Mouse (Mus musculus) adrenal gland (tissue): ENCODE results near the gene Mrgprh.

Source experiments
- intact Hi-C: fragments of 180-260 bp; cut with DNase I; formaldehyde crosslinking; loops from one replicate; pipeline ENCODE4 v1.15.1; 2025
- microRNA-seq, 2 experiments: library from miRNA; unstranded; fragments of <30 nt; microRNA quantifications; one replicate each; pipeline ENCODE4; 2019

Gene Mrgprh

DNA sequence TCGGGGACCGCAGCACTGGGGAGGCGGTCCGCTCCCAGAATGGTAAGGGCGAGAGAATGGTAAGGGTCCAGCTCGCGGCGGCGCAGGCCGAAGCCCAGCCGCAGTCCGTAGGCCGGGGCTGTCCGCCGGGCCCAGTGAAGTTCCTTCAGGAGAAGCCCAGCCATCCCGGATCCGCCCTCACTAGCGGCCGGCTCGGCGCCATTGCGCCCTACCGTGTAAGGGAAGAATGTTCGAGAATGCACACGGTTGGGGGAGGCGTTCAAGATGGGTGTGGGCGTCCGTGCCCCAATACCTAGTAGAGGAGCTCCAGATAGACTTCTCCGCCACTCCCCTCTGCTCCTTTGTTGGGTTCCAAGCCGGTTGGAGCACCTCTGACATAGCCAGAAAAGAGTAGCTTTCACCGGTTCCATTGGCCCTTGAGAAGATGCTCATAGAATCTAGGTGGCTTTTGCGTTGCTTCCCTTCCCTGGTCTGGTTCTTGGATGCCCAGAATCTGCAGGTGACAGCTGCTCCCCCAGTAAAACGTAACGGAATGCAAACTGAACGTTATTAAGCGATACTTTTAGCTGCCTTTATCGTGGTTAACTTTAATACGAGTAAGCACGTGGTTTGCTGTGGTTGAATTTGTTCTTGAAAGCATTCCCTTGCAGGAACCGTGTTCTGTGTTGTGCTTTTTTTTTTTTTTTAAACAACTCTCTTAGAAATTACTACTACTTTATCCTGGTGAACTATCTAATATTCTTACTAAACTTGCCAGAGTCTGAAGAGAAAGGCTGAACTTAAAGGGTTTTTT is 41.0 kb downstream of the Mrgprh start:
- intact Hi-C loops: loop anchor here (5.0 kb wide), 1 partner anchor 46 kb away; the partner anchor contains the start of gene Acat2

DNA sequence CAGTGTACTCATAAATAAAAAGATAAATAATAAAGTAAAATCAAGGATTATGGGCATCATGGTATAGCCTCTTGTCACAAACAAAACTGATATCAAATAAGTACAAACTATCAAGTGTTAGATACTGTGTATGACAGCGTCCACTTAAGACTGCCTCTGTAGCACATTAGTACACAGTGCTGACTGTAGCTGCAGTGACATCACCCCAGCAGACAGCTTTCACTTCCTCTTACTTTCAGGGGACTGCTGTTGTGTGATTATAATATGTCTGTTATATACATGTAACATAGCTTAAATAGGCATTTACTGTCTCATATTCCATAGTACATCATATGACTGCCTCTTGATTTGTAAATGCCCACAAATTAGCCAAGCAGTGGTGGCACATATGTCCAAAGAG is 45.2 kb downstream of the Mrgprh start:
- intact Hi-C loops: no loop called here

DNA sequence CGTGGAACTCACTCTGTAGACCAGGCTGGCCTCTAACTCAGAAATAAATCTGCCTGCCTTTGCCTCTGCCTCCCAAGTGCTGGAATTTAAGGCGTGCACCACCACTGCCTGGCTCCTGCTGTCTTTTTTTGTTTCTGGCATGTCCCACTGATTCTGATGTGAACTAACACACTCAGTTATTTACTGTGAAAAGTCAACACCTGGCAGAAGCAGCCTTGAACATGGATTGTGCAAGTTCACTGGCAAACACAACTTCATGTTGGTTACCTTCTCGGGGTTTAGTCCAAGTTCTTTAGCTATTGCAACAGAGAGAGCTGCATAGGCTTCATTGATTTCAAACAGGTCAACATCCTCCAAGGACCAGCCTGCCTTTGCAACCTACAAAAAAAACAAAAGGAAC is 49.2 kb downstream of the Mrgprh start:
- intact Hi-C loops: no loop called here

DNA sequence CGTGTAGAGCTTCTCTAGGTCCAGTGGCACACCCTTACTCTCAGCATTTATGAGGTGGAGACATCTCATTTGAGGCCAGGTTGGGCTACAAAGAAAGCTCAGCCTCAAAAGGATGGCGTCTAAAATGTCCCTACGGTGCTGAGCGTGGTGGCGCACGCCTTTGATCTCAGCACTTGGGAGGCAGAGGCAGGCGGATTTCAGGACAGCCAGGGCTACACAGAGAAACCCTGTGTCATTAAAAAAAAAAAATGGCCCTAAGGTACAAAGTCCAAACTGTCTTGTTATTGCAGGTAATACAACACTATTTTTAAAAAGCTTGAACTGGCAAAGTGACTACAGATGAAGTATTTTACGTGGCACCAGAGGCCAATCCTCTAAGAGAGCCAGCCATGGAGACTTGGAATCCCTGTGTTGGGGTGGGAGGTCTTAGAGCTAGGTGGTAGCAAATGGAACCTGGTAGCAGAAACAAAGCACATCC is 49.9 kb downstream of the Mrgprh start:
- intact Hi-C loops: no loop called here

Small RNA genes lying within 50 kb of the gene (microRNA-seq; reads per million reads assigned to microRNA genes)
- gene Gm24085: 0 reads per million in 2 experiments
